Comparison of ENCODE assay signal across 9 mouse cellular contexts in genomic region chr10:12614465-12615199, GRCm38 (mm10).
DNase-seq lines count a peak whose midpoint lies in the region; ATAC-seq and TF ChIP-seq lines count a peak whose summit lies in the region.
"Had no signal": no experiment of that assay in that cellular context is flagged by ENCODE, and none has a peak within 500 bp of the region (broad histone marks: within the 10 kb centered on the region; RNA-seq: fewer than 3 reads in every experiment).

No protein-coding gene starts in this region.

- H3K36me3 ChIP-seq in heart, postnatal 0 days (replicated peaks; ENCODE audit: control insufficient read depth, insufficient read depth, low read length) = 0 out of 2 replicates have a peak, but pooled peaks cover 5% of the 10 kb centered on the region
- no peaks in the 10 kb centered on the region for H3K36me3 ChIP-seq in embryonic facial prominence, embryonic 14.5 days (ENCODE audit: control insufficient read depth, insufficient read depth, low read length)
- H3K36me3 ChIP-seq in intestine, embryonic 16.5 days (ENCODE audit: control insufficient read depth, insufficient read depth, low read length) = no peaks in the 10 kb centered on the region
- H3K36me3 ChIP-seq in midbrain, embryonic 10.5 days = no peaks in the 10 kb centered on the region
- H3K36me3 ChIP-seq in stomach, postnatal 0 days (ENCODE audit: control insufficient read depth, insufficient read depth, low read length) = no peaks in the 10 kb centered on the region
- H3K36me3 ChIP-seq: liver, embryonic 15.5 days had no signal

- no peak for TF ChIP-seq EP300 in heart, postnatal 0 days (IDR thresholded peaks at IDR 0.05; ENCODE audit: low read depth)
- TF ChIP-seq EP300 in stomach, postnatal 0 days (optimal IDR thresholded peaks at IDR 0.05) = no peak

- no peaks in the 10 kb centered on the region for H3K9me3 ChIP-seq in heart, postnatal 0 days (replicated peaks; ENCODE audit: control insufficient read depth, low read length)
- H3K9me3 ChIP-seq in embryonic facial prominence, embryonic 14.5 days (ENCODE audit: control insufficient read depth, low read length) = no peaks in the 10 kb centered on the region
- no peaks in the 10 kb centered on the region for H3K9me3 ChIP-seq in intestine, embryonic 16.5 days (ENCODE audit: control insufficient read depth, low read length)
- H3K9me3 ChIP-seq in midbrain, embryonic 10.5 days (replicated peaks) = no peaks in the 10 kb centered on the region
- H3K9me3 ChIP-seq in stomach, postnatal 0 days (ENCODE audit: control insufficient read depth, low read length) = no peaks in the 10 kb centered on the region
- H3K9me3 ChIP-seq: liver, embryonic 15.5 days had no signal

- no peak for ATAC-seq in heart, postnatal 0 days (ENCODE audit: insufficient read depth, low read depth)
- no peak for ATAC-seq in embryonic facial prominence, embryonic 14.5 days (ENCODE audit: low read depth)
- ATAC-seq in intestine, embryonic 16.5 days = no peak
- no peak for ATAC-seq in stomach, postnatal 0 days (ENCODE audit: low FRiP score, low TSS enrichment)
- ATAC-seq in megakaryocyte progenitor cell, adult 5-6 weeks (replicated peaks; ENCODE audit: poor library complexity) = no peak

- H3K4me3 ChIP-seq in heart, postnatal 0 days (ENCODE audit: low read depth, low read length) = no peak overlapping the region
- H3K4me3 ChIP-seq in embryonic facial prominence, embryonic 14.5 days (ENCODE audit: low read depth, low read length) = peak overlapping the region; percentile 30
- peak overlapping the region; percentile 23 for H3K4me3 ChIP-seq in intestine, embryonic 16.5 days (ENCODE audit: low read length)
- H3K4me3 ChIP-seq in midbrain, embryonic 10.5 days = peak overlapping the region; percentile 53
- peak overlapping the region; percentile 6; the same call in 1 of the 2 replicates for H3K4me3 ChIP-seq in stomach, postnatal 0 days (ENCODE audit: low read depth, low read length)
- H3K4me3 ChIP-seq: liver, embryonic 15.5 days had no signal

- H3K9ac ChIP-seq in heart, postnatal 0 days (replicated peaks; ENCODE audit: low read depth, low read length) = no peak overlapping the region
- H3K9ac ChIP-seq in embryonic facial prominence, embryonic 14.5 days (ENCODE audit: low read depth, low read length) = peak overlapping the region; percentile 58
- peak overlapping the region; percentile 48 for H3K9ac ChIP-seq in intestine, embryonic 16.5 days (ENCODE audit: low read depth, low read length)
- peak overlapping the region; percentile 28; the same call in 1 of the 2 replicates for H3K9ac ChIP-seq in stomach, postnatal 0 days (ENCODE audit: low read length)
- H3K9ac ChIP-seq: liver, embryonic 15.5 days had no signal

- no peak for TF ChIP-seq CTCF in heart, postnatal 0 days (IDR thresholded peaks at IDR 0.05; ENCODE audit: low read depth)
- TF ChIP-seq CTCF in stomach, postnatal 0 days (IDR thresholded peaks at IDR 0.05; ENCODE audit: low read depth) = no peak

- no peaks in the 10 kb centered on the region for H3K27me3 ChIP-seq in heart, postnatal 0 days (ENCODE audit: control insufficient read depth, insufficient read depth, low read length)
- no peaks in the 10 kb centered on the region for H3K27me3 ChIP-seq in embryonic facial prominence, embryonic 14.5 days (replicated peaks; ENCODE audit: control insufficient read depth, insufficient read depth, low read length)
- H3K27me3 ChIP-seq in intestine, embryonic 16.5 days (replicated peaks; ENCODE audit: control insufficient read depth, insufficient read depth, low read length) = no peaks in the 10 kb centered on the region
- H3K27me3 ChIP-seq in midbrain, embryonic 10.5 days (ENCODE audit: low read depth, poor library complexity, severe bottlenecking) = no peaks in the 10 kb centered on the region
- H3K27me3 ChIP-seq in stomach, postnatal 0 days (ENCODE audit: control insufficient read depth, insufficient read depth, low read length) = no peaks in the 10 kb centered on the region
- H3K27me3 ChIP-seq: liver, embryonic 15.5 days had no signal

- DNase-seq in heart, postnatal 0 days (ENCODE audit: low spot score) = no peak
- DNase-seq in heart, postnatal 10 days = no peak
- peak; percentile 96 for DNase-seq in R1 (ENCODE audit: low read depth, low spot score)
- DNase-seq in embryonic facial prominence, embryonic 14.5 days (ENCODE audit: low spot score) = peak; percentile 26
- DNase-seq in midbrain, embryonic 10.5 days (ENCODE audit: low spot score) = peak; percentile 54
- no peak for DNase-seq in stomach, postnatal 0 days (ENCODE audit: low spot score)

- 31% methylated on average over 22 of the region's 22 CpGs for WGBS in heart, postnatal 0 days
- WGBS in embryonic facial prominence, embryonic 14.5 days = 11% methylated on average over 22 of the region's 22 CpGs
- 24% methylated on average over 22 of the region's 22 CpGs for WGBS in intestine, embryonic 16.5 days
- 2% methylated on average over 22 of the region's 22 CpGs for WGBS in midbrain, embryonic 10.5 days
- WGBS in stomach, postnatal 0 days = 26% methylated on average over 22 of the region's 22 CpGs

- H3K4me2 ChIP-seq in heart, postnatal 0 days (ENCODE audit: low read depth, low read length) = peak overlapping the region; percentile 23; the same call in 1 of the 2 replicates
- H3K4me2 ChIP-seq in embryonic facial prominence, embryonic 14.5 days (ENCODE audit: low read depth, low read length) = peak overlapping the region; percentile 62
- H3K4me2 ChIP-seq in intestine, embryonic 16.5 days (ENCODE audit: low read depth, low read length) = peak overlapping the region; percentile 25
- peak overlapping the region; percentile 39 for H3K4me2 ChIP-seq in stomach, postnatal 0 days (replicated peaks; ENCODE audit: low read depth)
- H3K4me2 ChIP-seq: liver, embryonic 15.5 days had no signal

- no peak overlapping the region for H3K27ac ChIP-seq in heart, postnatal 0 days (ENCODE audit: low read depth)
- no peak overlapping the region for H3K27ac ChIP-seq in embryonic facial prominence, embryonic 14.5 days (replicated peaks; ENCODE audit: low read depth, low read length)
- no peak overlapping the region for H3K27ac ChIP-seq in intestine, embryonic 16.5 days (ENCODE audit: low read length)
- H3K27ac ChIP-seq in midbrain, embryonic 10.5 days (replicated peaks) = peak overlapping the region; percentile 82
- H3K27ac ChIP-seq in stomach, postnatal 0 days (replicated peaks) = no peak overlapping the region
- H3K27ac ChIP-seq: liver, embryonic 15.5 days had no signal

- no peaks in the 10 kb centered on the region for H3K4me1 ChIP-seq in heart, postnatal 0 days (ENCODE audit: control insufficient read depth, insufficient read depth)
- 0 out of 2 replicates have a peak, but pooled peaks cover 6% of the 10 kb centered on the region for H3K4me1 ChIP-seq in embryonic facial prominence, embryonic 14.5 days (ENCODE audit: control insufficient read depth, insufficient read depth, low read length)
- H3K4me1 ChIP-seq in intestine, embryonic 16.5 days (ENCODE audit: control insufficient read depth, insufficient read depth, low read length) = no peaks in the 10 kb centered on the region
- H3K4me1 ChIP-seq in midbrain, embryonic 10.5 days = peaks cover 16% of the 10 kb centered on the region
- no peaks in the 10 kb centered on the region for H3K4me1 ChIP-seq in stomach, postnatal 0 days (replicated peaks; ENCODE audit: control insufficient read depth, insufficient read depth)
- H3K4me1 ChIP-seq: liver, embryonic 15.5 days had no signal

- intact Hi-C loops in heart, postnatal 10 days (cut with DNase I) = loop anchor here (5.0 kb wide), 2 partner anchors 772 to 1252 kb away; no protein-coding TSS in a partner anchor

Comparison
In these comparisons a context has a peak if more than half of its experiments do, and no peak if none do; other contexts are left out.
1. DNase-seq: peak in R1 (single experiment), embryonic facial prominence, embryonic 14.5 days (single experiment) and midbrain, embryonic 10.5 days (single experiment); none in heart, postnatal 0 days (single experiment), heart, postnatal 10 days (0 of 2) and stomach, postnatal 0 days (single experiment).
2. Peak in every context shown above with its lines, with median percentiles within 50 percentile points of each other: H3K4me2 ChIP-seq.